Mouse (Mus musculus) kidney, embryonic 14.5 days (tissue): ENCODE results near the gene Sf3a3. TPM values are rescaled to one million over a fixed set of nuclear protein-coding genes. Genes with fewer than 3 reads are reported as not detected.
"Not testable (repeated sequence)": the region's sequence is repeated elsewhere in the genome, so short reads cannot be mapped to it uniquely, and the experiment has no call there.

Source experiments
- ATAC-seq: fragments of 200-750 bp; cut with Nextera tagmentation; 2 replicates; pipeline ENCODE4 v1.8.0; 2017; ENCODE audit warnings: moderate number of reproducible peaks, mild to moderate bottlenecking, moderate TSS enrichment, moderate library complexity; ENCODE audit not compliant: low FRiP score, low TSS enrichment
- H3K27ac ChIP-seq: fragments of 300-500 bp; sonication (generic); 2 replicates; pipeline ENCODE4 v1.5.1; 2014; ENCODE audit warnings: low read depth, mild to moderate bottlenecking, low read length, moderate library complexity, mixed read lengths
- H3K27me3 ChIP-seq: fragments of 300-500 bp; sonication (generic); 2 replicates; pipeline ENCODE4 v1.6.1; 2014; ENCODE audit warnings: mild to moderate bottlenecking, low read length; ENCODE audit not compliant: control insufficient read depth, insufficient read depth
- H3K36me3 ChIP-seq: fragments of 300-500 bp; sonication (generic); 2 replicates; pipeline ENCODE4 v1.6.1; 2014; ENCODE audit warnings: low read length, mixed read lengths; ENCODE audit not compliant: control insufficient read depth, insufficient read depth
- H3K4me1 ChIP-seq: fragments of 300-500 bp; sonication (generic); 2 replicates; pipeline ENCODE4 v1.6.1; 2014; ENCODE audit warnings: low read length, mixed read lengths; ENCODE audit not compliant: control insufficient read depth, insufficient read depth
- H3K4me2 ChIP-seq: fragments of 300-500 bp; sonication (generic); replicated peaks from 2 replicates; pipeline ENCODE4 v1.6.1; 2014; ENCODE audit warnings: low read depth, mild to moderate bottlenecking, low read length
- H3K4me3 ChIP-seq: fragments of 300-500 bp; sonication (generic); 2 replicates; pipeline ENCODE4 v1.5.1; 2014; ENCODE audit warnings: mild to moderate bottlenecking, low read length
- H3K9ac ChIP-seq: fragments of 300-500 bp; sonication (generic); 2 replicates; pipeline ENCODE4 v1.6.1; 2014; ENCODE audit warnings: low read depth, mild to moderate bottlenecking, low read length, moderate library complexity
- H3K9me3 ChIP-seq: fragments of 300-500 bp; sonication (generic); 2 replicates; pipeline ENCODE4 v1.6.1; 2016; ENCODE audit warnings: low read length; ENCODE audit not compliant: control insufficient read depth
- WGBS: fragments of 180-500 bp; shearing (Covaris S2); extraction: QIAGEN DNeasy Blood & Tissue Kit; methylation state at CpG from one replicate; pipeline ENCODE4 v1.1.7; 2014; 5-methylcytosine and 5-hydroxymethylcytosine counted together
- polyA plus RNA-seq: library from polyadenylated mRNA; unstranded; fragments of >200 nt; fragmentation: Nextera tagmentation; extraction: Ambion mirVana; gene quantifications from 2 replicates; pipeline ENCODE4 v1.2.1, GENCODE M21; 2014

Sf3a3 gene
- polyA plus RNA-seq, 1 experiment from 2014 or later, result 183 TPM

GRCm38 (mm10) chr4:124713850-124714249, 726 bp upstream of the Sf3a3 start:
- not testable (repeated sequence) for H3K4me3 ChIP-seq, H3K4me2 ChIP-seq, H3K9me3 ChIP-seq, H3K9ac ChIP-seq, ATAC-seq, H3K27me3 ChIP-seq, H3K27ac ChIP-seq
- Histone ChIP-seq H3K4me1 (peaks cover 26% of the 10 kb centered on the region), H3K36me3 (peaks cover 29% of the 10 kb centered on the region)
- 78% methylated on average over 5 of the region's 5 CpGs for WGBS

- Histone ChIP-seq H3K27ac (no peak overlapping the region), H3K36me3 (peaks cover 77% of the 10 kb centered on the region), H3K4me1 (peaks cover 12% of the 10 kb centered on the region), H3K27me3 (no peaks in the 10 kb centered on the region), H3K9ac (no peak overlapping the region), H3K4me2 (no peak overlapping the region), H3K9me3 (no peaks in the 10 kb centered on the region), H3K4me3 (no peak overlapping the region)
- WGBS, result 97% methylated on average over 4 of the region's 4 CpGs
- ATAC-seq, result no peak
Measured at GRCm38 (mm10) chr4:124719101-124719500, 4.5 kb downstream of the Sf3a3 start.

GRCm38 (mm10) chr4:124726121-124726520, 11.5 kb downstream of the Sf3a3 start:
- peaks cover 97% of the 10 kb centered on the region for H3K36me3 ChIP-seq
- H3K27ac ChIP-seq, result no peak overlapping the region
- no peak overlapping the region for H3K4me3 ChIP-seq
- ATAC-seq, result no peak
- no peak overlapping the region for H3K4me2 ChIP-seq
- no peaks in the 10 kb centered on the region for H3K9me3 ChIP-seq
- no peaks in the 10 kb centered on the region for H3K27me3 ChIP-seq
- WGBS, result 91% methylated on average over 6 of the region's 6 CpGs
- no peaks in the 10 kb centered on the region for H3K4me1 ChIP-seq
- no peak overlapping the region for H3K9ac ChIP-seq

GRCm38 (mm10) chr4:124736952-124737351, 22.4 kb downstream of the Sf3a3 start:
- no peaks in the 10 kb centered on the region for H3K27me3 ChIP-seq
- H3K9ac ChIP-seq, result no peak overlapping the region
- 65% methylated on average over 2 of the region's 2 CpGs for WGBS
- ATAC-seq, result no peak
- H3K4me3 ChIP-seq, result no peak overlapping the region
- H3K27ac ChIP-seq, result no peak overlapping the region
- H3K36me3 ChIP-seq, result peaks cover 15% of the 10 kb centered on the region
- H3K4me2 ChIP-seq, result no peak overlapping the region
- H3K9me3 ChIP-seq, result no peaks in the 10 kb centered on the region
- H3K4me1 ChIP-seq, result no peaks in the 10 kb centered on the region

- 71% methylated on average over 5 of the region's 5 CpGs for WGBS
- no peaks in the 10 kb centered on the region for H3K9me3 ChIP-seq
- peaks cover 13% of the 10 kb centered on the region for H3K36me3 ChIP-seq
- H3K4me3 ChIP-seq, result no peak overlapping the region
- ATAC-seq, result no peak
- H3K4me2 ChIP-seq, result no peak overlapping the region
- no peaks in the 10 kb centered on the region for H3K27me3 ChIP-seq
- no peak overlapping the region for H3K9ac ChIP-seq
- H3K4me1 ChIP-seq, result no peaks in the 10 kb centered on the region
- H3K27ac ChIP-seq, result no peak overlapping the region
Measured at GRCm38 (mm10) chr4:124737486-124737885, 22.9 kb downstream of the Sf3a3 start.

- no peak overlapping the region for H3K27ac ChIP-seq
- no peak overlapping the region for H3K9ac ChIP-seq
- H3K27me3 ChIP-seq, result no peaks in the 10 kb centered on the region
- no peak for ATAC-seq
- H3K4me3 ChIP-seq, result no peak overlapping the region
- H3K36me3 ChIP-seq, result peaks cover 8% of the 10 kb centered on the region
- H3K4me1 ChIP-seq, result no peaks in the 10 kb centered on the region
- no peaks in the 10 kb centered on the region for H3K9me3 ChIP-seq
- no peak overlapping the region for H3K4me2 ChIP-seq
- WGBS, result 54% methylated on average over 4 of the region's 4 CpGs
Measured at GRCm38 (mm10) chr4:124738013-124738412, 23.4 kb downstream of the Sf3a3 start.

GRCm38 (mm10) chr4:124738783-124739182, 24.2 kb downstream of the Sf3a3 start:
- H3K27ac ChIP-seq, result no peak overlapping the region
- H3K36me3 ChIP-seq, result 0 out of 2 replicates have a peak, but pooled peaks cover under 1% of the 10 kb centered on the region
- no peak overlapping the region for H3K9ac ChIP-seq
- H3K4me2 ChIP-seq, result no peak overlapping the region
- 65% methylated on average over 1 of the region's 1 CpGs for WGBS
- ATAC-seq, result no peak
- no peak overlapping the region for H3K4me3 ChIP-seq
- no peaks in the 10 kb centered on the region for H3K27me3 ChIP-seq
- no peaks in the 10 kb centered on the region for H3K4me1 ChIP-seq
- no peaks in the 10 kb centered on the region for H3K9me3 ChIP-seq

- peak; percentile 89 for ATAC-seq
- Histone ChIP-seq H3K36me3 (no peaks in the 10 kb centered on the region), H3K27me3 (no peaks in the 10 kb centered on the region), H3K4me2 (peak within 1 kb of the TSS; percentile 69), H3K4me3 (peak within 1 kb of the TSS; percentile 64), H3K4me1 (no peaks in the 10 kb centered on the region), H3K27ac (0 out of 2 replicates have a peak within 1 kb of the TSS, but pooled peaks have one; percentile 24), H3K9me3 (no peaks in the 10 kb centered on the region), H3K9ac (peak within 1 kb of the TSS; percentile 60)
- WGBS, result 15% methylated on average over 25 of the region's 25 CpGs
Measured at GRCm38 (mm10) chr4:124741376-124742343, 27.1 kb downstream of the Sf3a3 start, which contains the start of gene Inpp5b. Gene Inpp5b (plus strand): TSS chr4:124741850.

GRCm38 (mm10) chr4:124742839-124743238, 28.3 kb downstream of the Sf3a3 start:
- no peaks in the 10 kb centered on the region for H3K4me1 ChIP-seq
- no peak for ATAC-seq
- H3K27ac ChIP-seq, result no peak overlapping the region
- no peak overlapping the region for H3K9ac ChIP-seq
- no peaks in the 10 kb centered on the region for H3K36me3 ChIP-seq
- H3K27me3 ChIP-seq, result no peaks in the 10 kb centered on the region
- H3K4me2 ChIP-seq, result no peak overlapping the region
- no peak overlapping the region for H3K4me3 ChIP-seq
- WGBS, result 90% methylated on average over 11 of the region's 11 CpGs
- no peaks in the 10 kb centered on the region for H3K9me3 ChIP-seq
